Mouse (Mus musculus) urinary bladder, postnatal 4 days (tissue): ENCODE data around the gene Epb41.
A peak's percentile ranks its signal among the peaks of the same experiment; 100 is the strongest.

Source experiments
- DNase-seq, 2 experiments: peaks; one replicate each; pipeline ENCODE4 v3.0.0; 2021 to 2022; ENCODE audit warnings: low spot score in 2 of 2

Gene Epb41

GRCm38 (mm10) chr4:131921461-131922346 is 153.4 kb downstream of the Epb41 start, which contains the start of gene Tmem200b:
TSS of gene Tmem200b (plus strand) at chr4:131921771.
- no peak for DNase-seq

- DNase-seq: peak; percentile 65 to 74
Observed at GRCm38 (mm10) chr4:131920595-131921351, 154.3 kb downstream of the Epb41 start.

GRCm38 (mm10) chr4:131920141-131920594 is 155.0 kb downstream of the Epb41 start:
- DNase-seq: peak; percentile 46 to 78

GRCm38 (mm10) chr4:131919506-131920140 is 155.5 kb downstream of the Epb41 start:
- no peak for DNase-seq

- no peak for DNase-seq
Observed at GRCm38 (mm10) chr4:131918711-131919500, 156.2 kb downstream of the Epb41 start.

- no peak for DNase-seq
Observed at GRCm38 (mm10) chr4:131918026-131918533, 157.0 kb downstream of the Epb41 start.

- DNase-seq: no peak
Observed at GRCm38 (mm10) chr4:131917010-131917555, 158.0 kb downstream of the Epb41 start.

- DNase-seq: peak; percentile 80 to 86
Observed at GRCm38 (mm10) chr4:131916425-131916824, 158.7 kb downstream of the Epb41 start.

GRCm38 (mm10) chr4:131915821-131916328 is 159.2 kb downstream of the Epb41 start:
- DNase-seq: no peak

- no peak for DNase-seq
Observed at GRCm38 (mm10) chr4:131914891-131915469, 160.1 kb downstream of the Epb41 start.

- DNase-seq: no peak
Observed at GRCm38 (mm10) chr4:131914046-131914643, 161.0 kb downstream of the Epb41 start.

- no peak for DNase-seq
Observed at GRCm38 (mm10) chr4:131913526-131913925, 161.6 kb downstream of the Epb41 start.

- no peak for DNase-seq
Observed at GRCm38 (mm10) chr4:131911521-131911920, 163.6 kb downstream of the Epb41 start.

GRCm38 (mm10) chr4:131910237-131910994 is 164.7 kb downstream of the Epb41 start:
- DNase-seq: no peak

- DNase-seq: no peak
Observed at GRCm38 (mm10) chr4:131907912-131908311, 167.2 kb downstream of the Epb41 start.

GRCm38 (mm10) chr4:131906423-131906822 is 168.7 kb downstream of the Epb41 start:
- DNase-seq: no peak

- DNase-seq: peak in 1 of 2 experiments; percentile 23
Observed at GRCm38 (mm10) chr4:131904478-131904877, 170.6 kb downstream of the Epb41 start.

- no peak for DNase-seq
Observed at GRCm38 (mm10) chr4:131901090-131901489, 174.0 kb downstream of the Epb41 start.

- DNase-seq: no peak
Observed at GRCm38 (mm10) chr4:131899180-131899554, 176.0 kb downstream of the Epb41 start.
